Mouse (Mus musculus) cerebellum, postnatal 4 days (tissue): Measurements from ENCODE around the gene 1700037H04Rik.
A peak's percentile ranks its signal among the peaks of the same experiment; 100 is the strongest.

Experiments
- DNase-seq, 2 experiments: peaks; one replicate each; pipeline ENCODE4 v3.0.0; 2022; ENCODE audit warnings: low spot score in 2 of 2, mixed read lengths in 1 of 2

The 1700037H04Rik gene

DNA sequence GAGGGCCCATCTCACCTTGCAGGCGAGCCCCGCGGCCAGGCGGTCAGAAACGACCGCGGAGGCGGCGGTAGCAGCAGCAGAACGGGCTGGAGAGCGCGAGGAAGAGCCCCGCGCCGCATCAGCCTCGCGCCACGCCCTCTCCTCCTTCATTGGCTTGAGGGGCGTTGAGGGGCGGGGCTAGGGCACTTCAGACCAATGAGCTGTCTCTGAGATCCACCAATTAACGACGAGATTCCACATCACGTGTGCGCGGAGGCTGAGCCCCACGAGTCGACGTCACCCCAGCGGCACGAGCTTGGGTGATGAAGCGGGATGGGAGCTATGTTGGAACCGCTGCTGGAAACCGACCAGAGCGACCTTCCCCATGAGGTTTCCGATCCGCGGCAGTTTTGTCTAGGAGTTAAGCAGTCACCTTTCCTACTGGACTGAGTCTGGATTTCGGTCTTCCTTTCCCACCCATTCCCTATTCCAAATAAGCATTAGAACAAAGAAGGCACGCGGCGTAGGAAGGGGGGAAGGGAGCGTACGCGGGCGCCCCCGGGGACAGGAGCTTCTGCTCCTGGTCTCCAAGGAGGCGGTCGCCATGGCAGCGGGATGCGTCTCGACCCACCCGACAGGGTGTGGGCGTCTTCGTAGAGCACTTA lies at the start of gene 1700037H04Rik:
Gene 1700037H04Rik (minus strand): TSS at position 144 of the 644 bp plus-strand sequence.
- peak; percentile 88 to 94 for DNase-seq

GRCm38 (mm10) chr2:131209125-131209795 lies 49.4 kb upstream of the 1700037H04Rik start:
- peak in 1 of 2 experiments; percentile 16 for DNase-seq

GRCm38 (mm10) chr2:131208356-131208755 lies 48.5 kb upstream of the 1700037H04Rik start:
- no peak for DNase-seq

DNA sequence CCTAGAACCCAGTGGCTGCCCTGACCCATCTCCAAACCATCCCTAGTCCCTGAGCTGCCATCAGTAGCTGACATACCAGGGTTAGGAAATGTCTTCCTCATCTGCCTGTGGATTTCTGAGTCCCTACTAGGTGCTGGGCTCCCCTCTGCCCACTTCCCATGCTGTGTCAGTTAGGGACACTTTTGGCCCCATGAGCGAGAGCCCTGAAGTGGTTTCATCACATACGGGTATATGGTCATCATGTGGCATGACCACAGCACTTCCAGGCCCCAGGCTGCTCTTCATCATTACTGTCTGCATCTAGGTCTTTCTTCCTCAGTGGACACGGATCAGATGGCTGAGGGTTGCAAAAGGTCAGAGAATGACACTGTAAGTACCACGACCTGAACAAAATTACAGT lies 46.9 kb upstream of the 1700037H04Rik start, which contains the start of gene Ap5s1:
Gene Ap5s1 (plus strand): TSS at position 301 of the 400 bp plus-strand sequence.
- DNase-seq, result no peak

- DNase-seq, result no peak
Observed at GRCm38 (mm10) chr2:131205521-131206182, 45.8 kb upstream of the 1700037H04Rik start.

DNA sequence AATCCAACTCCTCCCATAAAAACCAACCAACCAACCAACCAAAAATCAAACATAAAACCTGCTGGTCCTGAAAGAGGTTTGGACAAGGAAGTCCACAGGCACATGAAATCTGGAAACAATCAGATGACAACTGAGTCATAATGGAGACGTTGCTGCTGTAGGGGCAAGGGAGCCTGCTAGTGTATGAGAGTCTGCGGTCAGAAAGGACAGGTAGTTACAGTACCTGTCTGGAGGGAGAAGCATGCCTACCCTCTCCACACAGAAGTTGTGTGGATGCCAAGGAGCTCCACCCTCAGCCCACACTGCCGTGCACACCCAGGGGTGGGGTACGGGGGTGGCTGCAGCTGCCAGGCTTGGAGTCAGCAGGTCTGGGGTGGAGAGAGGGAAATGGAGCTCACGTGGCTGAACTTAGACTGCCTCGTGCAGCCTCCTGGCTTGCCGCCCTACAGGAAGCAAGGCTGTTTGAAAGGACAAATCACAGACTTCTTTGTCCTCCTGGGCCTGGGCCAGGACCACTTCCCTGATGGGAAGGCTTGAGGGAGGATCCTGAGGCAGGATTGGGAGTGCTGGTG lies 44.6 kb upstream of the 1700037H04Rik start:
- DNase-seq, result peak in 1 of 2 experiments; percentile 56

DNA sequence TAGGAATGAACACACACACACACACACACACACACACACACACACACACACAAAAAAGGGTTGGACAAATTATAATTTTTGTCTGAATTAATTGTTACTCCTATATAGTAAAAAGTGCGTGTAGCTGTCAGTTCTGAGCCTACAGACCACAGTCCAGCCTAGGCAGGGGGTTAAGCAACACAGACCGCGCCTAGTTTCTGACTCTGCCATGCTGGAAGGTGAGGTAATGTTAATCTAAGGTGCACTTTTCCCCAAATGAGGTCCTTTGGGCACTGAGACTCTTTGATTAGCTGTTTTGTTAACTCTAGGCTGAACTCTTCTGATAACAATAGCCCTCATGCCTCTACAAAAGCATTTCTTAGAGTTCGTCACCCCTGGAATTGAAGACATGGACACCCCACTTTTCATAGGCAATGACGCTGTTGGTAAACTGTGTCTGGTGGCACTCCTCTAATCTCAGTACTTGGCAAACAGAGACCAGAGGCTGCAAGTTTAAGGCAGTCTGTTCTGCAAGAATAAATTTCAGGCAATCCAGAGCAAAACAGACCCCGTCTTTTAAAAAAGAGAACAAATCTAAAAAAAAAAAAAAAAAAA lies 44.0 kb upstream of the 1700037H04Rik start:
- DNase-seq, result no peak

DNA sequence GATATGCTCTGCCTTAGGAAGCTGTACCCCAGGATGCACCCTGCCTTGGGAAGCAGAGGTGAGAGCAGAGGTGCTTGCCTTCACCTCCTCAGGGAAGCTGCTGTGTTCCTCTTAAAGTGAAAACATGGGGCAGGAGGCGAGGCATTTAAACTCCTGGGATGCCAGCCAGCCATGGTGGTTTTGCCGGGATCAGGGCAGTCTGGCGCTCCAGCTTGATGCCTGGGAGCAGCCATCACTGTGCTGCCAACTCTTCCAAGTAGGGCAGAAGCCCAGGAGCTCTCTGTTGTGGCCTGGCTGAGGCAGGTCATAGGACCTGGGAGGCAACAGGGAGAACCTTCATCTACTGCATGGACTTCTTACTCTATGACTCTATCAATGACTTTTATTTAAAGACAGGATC lies 41.4 kb upstream of the 1700037H04Rik start:
- DNase-seq, result no peak

DNA sequence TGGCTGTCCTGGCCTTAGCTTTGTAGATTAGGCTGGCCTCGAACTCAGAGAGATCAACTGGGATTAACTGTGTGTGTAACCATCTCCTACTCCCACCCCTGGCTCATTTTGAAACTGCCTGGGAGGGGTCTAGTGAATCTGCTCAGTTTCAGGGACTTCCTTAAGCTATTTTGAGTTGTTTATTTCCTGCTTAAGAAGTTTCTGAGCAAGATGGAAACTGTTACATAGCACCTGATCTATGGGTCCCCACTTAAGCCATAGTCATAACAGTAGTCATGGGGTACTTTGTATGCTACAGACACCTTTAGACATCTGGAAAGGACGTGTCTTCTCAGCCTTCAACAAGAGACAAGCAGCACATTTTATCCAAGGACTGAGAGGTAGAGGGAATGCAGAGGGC lies 40.8 kb upstream of the 1700037H04Rik start:
- no peak for DNase-seq

- DNase-seq, result no peak
Observed at GRCm38 (mm10) chr2:131196606-131197316, 36.9 kb upstream of the 1700037H04Rik start.

DNA sequence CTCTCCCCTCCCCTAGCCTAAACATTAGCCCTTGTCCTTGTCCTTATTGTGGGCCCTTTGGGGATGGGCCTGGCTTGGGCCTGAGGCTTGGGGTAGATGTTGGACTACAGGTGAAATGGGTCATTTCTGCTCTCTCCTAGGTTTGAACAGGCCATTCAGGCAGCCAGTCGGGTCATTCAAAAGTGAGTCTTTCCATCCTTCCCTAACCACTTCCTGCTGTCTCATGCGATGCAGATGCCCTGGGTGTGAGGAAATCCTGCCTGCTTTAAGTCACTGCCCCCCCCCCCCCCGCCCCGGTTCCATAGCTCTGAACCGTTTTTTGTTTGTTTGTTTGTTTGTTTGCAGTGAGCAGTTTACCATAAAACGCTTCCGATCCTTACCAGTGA lies 31.1 kb upstream of the 1700037H04Rik start:
- DNase-seq, result no peak

GRCm38 (mm10) chr2:131190344-131191004 lies 30.6 kb upstream of the 1700037H04Rik start:
- DNase-seq, result no peak

DNA sequence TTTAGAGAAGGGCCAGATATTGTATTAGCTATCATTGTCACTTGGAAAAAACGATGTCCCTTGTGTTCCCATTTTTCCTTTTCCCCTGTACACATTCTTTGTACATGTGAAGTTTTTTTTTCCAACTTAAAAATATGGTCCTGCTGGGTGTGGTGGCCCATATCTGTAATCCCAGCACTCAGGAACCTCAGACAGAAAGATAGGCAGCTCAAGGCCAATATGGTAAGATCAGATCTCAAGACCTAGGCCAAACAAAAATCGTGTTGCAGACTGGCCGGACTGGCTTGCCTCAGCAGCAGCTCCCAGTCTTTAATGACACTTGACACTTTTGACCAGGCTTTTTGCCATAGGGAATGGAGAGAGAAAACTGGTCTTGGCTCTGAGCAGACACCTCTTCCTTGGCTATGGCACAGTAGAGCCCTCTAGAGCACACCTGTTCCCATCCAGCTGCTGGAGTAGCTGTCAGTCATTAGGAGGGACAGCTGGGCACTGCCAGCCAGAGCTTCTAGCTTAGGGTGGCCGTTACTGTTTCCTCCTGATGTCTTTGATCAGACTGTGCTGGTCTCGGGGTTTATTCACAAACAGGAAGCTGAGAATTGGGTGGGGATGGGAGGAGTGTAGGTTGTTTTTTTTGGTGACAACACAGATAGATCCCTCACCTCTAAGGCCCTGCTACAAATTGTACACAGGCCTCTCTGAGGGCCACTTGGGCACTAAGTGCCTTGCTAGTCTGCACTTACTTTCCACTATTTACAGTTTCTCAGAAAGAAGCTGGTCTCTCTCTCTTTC lies 29.8 kb upstream of the 1700037H04Rik start:
- no peak for DNase-seq

DNA sequence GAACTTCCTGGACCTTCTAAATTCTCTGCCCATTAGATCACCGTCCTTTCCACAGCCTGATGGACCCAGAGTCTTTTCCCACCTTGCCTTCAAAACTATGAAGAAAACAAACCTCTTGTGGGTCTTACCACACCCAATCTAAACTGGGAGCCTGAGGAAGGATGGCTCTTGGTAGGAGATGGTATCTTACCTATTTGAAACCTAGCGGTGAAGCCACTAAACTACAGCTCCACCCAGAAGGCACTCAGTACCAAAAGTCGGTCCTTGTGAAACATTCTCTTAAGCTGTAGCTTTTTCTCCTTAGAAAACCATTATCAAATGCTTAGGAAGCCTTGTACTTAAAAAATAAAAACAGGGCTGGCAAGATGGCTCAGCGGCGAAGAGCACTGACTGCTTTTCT lies 28.4 kb upstream of the 1700037H04Rik start:
- no peak for DNase-seq

GRCm38 (mm10) chr2:131187602-131187922 lies 27.7 kb upstream of the 1700037H04Rik start:
- no peak for DNase-seq

- DNase-seq, result peak; percentile 63 to 82
Observed at GRCm38 (mm10) chr2:131186771-131187601, 27.1 kb upstream of the 1700037H04Rik start, which contains the start of the genes Cdc25b and Spef1. TSS of gene Cdc25b (plus strand) at chr2:131186949. TSS of gene Spef1 (minus strand) at chr2:131187282.

- no peak for DNase-seq
Observed at GRCm38 (mm10) chr2:131186343-131186742, 26.5 kb upstream of the 1700037H04Rik start.

DNA sequence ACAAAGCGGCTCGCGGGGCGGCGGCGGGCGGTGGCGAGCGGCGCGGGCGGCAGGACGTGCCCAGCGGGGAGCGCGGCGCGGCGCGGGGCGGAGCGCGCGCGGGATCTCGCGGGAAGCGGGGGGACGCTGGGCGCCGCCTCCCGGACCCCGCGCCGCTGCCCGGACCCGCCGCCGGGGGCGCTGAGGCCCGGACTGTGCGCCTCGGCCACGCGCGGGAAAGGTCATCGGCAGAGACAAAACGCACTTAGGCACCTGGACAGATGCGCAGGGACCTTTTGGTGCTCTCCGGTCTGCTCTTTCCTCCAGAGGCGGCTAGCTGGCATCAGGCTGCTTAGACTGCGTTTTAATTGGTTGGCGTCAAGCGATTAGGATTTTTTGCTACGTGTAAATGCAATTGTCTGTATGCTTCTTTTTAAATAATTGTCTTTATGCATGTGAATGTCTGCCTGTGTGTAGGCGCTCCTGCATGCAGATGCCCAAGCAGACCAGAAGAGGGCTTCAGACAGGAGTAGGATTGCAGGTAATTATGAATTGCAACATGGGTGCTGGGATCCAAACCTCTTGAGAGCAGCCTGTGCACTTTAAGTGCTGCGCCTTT lies 20.2 kb upstream of the 1700037H04Rik start, which contains the start of gene Cenpb:
Gene Cenpb (minus strand): TSS at position 78 of the 598 bp plus-strand sequence.
- DNase-seq, result peak; percentile 70 to 91
